22 mouse cellular contexts compared by ENCODE assay signal in the genomic region with DNA sequence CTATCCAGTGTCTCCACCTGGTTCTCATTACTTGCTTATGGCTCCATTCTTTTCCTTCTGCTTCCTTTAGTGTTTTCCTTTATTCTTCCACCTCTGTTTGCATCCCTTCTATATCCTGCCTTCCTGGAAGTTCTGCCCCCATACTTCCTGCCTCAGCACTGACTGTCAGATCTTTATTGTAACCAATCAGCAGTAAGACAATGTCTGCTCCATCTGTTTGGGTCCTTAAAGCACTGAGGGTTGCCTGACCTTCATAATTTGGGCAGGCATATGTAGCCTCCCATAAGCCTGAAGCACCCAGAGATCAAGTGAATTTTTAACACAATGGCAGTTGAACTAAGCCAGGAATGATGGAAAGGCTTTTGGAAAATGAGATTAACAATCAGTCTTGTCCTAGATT.
DNase-seq lines count a peak whose midpoint lies in the region; TF ChIP-seq lines count a peak whose summit lies in the region.
"Had no signal": no experiment of that assay in that cellular context is flagged by ENCODE, and none has a peak within 500 bp of the region (broad histone marks: within the 10 kb centered on the region; RNA-seq: fewer than 3 reads in every experiment).

No protein-coding gene starts in this region.

- H3K9me3 ChIP-seq in ES-E14 (ENCODE audit: control insufficient read depth, insufficient read depth, low read depth, low read length) = no peaks in the 10 kb centered on the region

- no peaks in the 10 kb centered on the region for H3K4me1 ChIP-seq in ES-E14 (ENCODE audit: control insufficient read depth in 2 of 2, insufficient read depth in 2 of 2, low read length in 2 of 2, poor library complexity in 1 of 2)

- peak; percentile 43 for DNase-seq in ES-CJ7 (ENCODE audit: low read depth, low spot score)
- DNase-seq in ES-E14 (ENCODE audit: low read depth, low spot score) = peak; percentile 9
- DNase-seq in R1 (ENCODE audit: low read depth, low spot score) = peak; percentile 51
- peak; percentile 61 for DNase-seq in ZHBTc4 (ENCODE audit: low read depth, low spot score)
- DNase-seq in lung, adult 18-20 months = no peak
- DNase-seq in spleen, postnatal 10 days (ENCODE audit: low spot score in 2 of 2) = no peak
- no peak for DNase-seq in yolk sac, embryonic 10.5 days (ENCODE audit: low spot score)
- DNase-seq in layer of hippocampus, adult 2 months (ENCODE audit: low spot score in 2 of 2) = no peak
- DNase-seq: adrenal gland, adult 2 months; adrenal gland, adult 8-10 months; adrenal gland, postnatal 10 days; adrenal gland, postnatal 14 days; adrenal gland, postnatal 25 days; adrenal gland, postnatal 36 days; B cell, adult 2 months; cerebellum, adult 11 months; cerebellum, adult 11-12 months; cerebellum, adult 18-20 months; cerebellum, adult 2 months; cerebellum, adult 8-10 months; cerebellum, adult 9-10 months had no signal

- no peak for TF ChIP-seq CTCF in layer of hippocampus, adult 2 months (conservative IDR thresholded peaks at IDR 0.05)

- H3K36me3 ChIP-seq in ES-E14 (ENCODE audit: control insufficient read depth, insufficient read depth, low read length, poor library complexity, severe bottlenecking) = no peaks in the 10 kb centered on the region
- H3K36me3 ChIP-seq: G1E had no signal

- H3K27ac ChIP-seq in ES-E14 (ENCODE audit: insufficient read depth, low read depth, low read length, poor library complexity, severe bottlenecking) = no peak overlapping the region
- H3K27ac ChIP-seq in layer of hippocampus, adult 2 months = no peak overlapping the region

- in situ Hi-C loops in ES-E14 (cut with MboI; ENCODE audit: low sequenced_read_pairs in 2 of 2, unreplicated experiment in 2 of 2) = no loop called here

- no peak overlapping the region for H3K4me3 ChIP-seq in ES-E14 (ENCODE audit: insufficient read depth in 1 of 2, low read depth in 1 of 2, low read length in 2 of 2, poor library complexity in 1 of 2, severe bottlenecking in 1 of 2)
- H3K4me3 ChIP-seq in layer of hippocampus, adult 2 months = no peak overlapping the region

- no peak overlapping the region for H3K9ac ChIP-seq in ES-E14 (ENCODE audit: insufficient read depth, low read depth, low read length, poor library complexity, severe bottlenecking)

TF ChIP-seq in ES-E14, 5 proteins besides CTCF, POLR2A, EP300 and RAD21:
- TF ChIP-seq MAFK (IDR thresholded peaks at IDR 0.05; ENCODE audit: insufficient read depth, low read depth, low read length) = no peak

Comparison
In these comparisons a context has a peak if more than half of its experiments do, and no peak if none do; other contexts are left out.
1. DNase-seq: peak in ES-CJ7 (single experiment), ES-E14 (single experiment), R1 (single experiment) and ZHBTc4 (single experiment); none in lung, adult 18-20 months (0 of 2), spleen, postnatal 10 days (0 of 2), yolk sac, embryonic 10.5 days (single experiment) and layer of hippocampus, adult 2 months (0 of 2).